Comparison of ENCODE assay signal across 11 mouse cellular contexts in genomic region chr13:74121795-74122330, GRCm38 (mm10). TPM values are rescaled to one million over a fixed set of nuclear protein-coding genes. Genes with fewer than 3 reads are reported as not detected.
DNase-seq lines count a peak whose midpoint lies in the region; ATAC-seq lines count a peak whose summit lies in the region.
"Had no signal": no experiment of that assay in that cellular context is flagged by ENCODE, and none has a peak within 500 bp of the region (broad histone marks: within the 10 kb centered on the region; RNA-seq: fewer than 3 reads in every experiment).

No protein-coding gene starts in this region.

- no peak overlapping the region for H3K27ac ChIP-seq in heart, embryonic 15.5 days
- H3K27ac ChIP-seq in embryonic facial prominence, embryonic 12.5 days: no peak overlapping the region
- H3K27ac ChIP-seq in hindbrain, embryonic 13.5 days: no peak overlapping the region
- H3K27ac ChIP-seq in midbrain, embryonic 14.5 days (replicated peaks; ENCODE audit: low read depth, low read length): no peak overlapping the region
- H3K27ac ChIP-seq: liver, embryonic 14.5 days had no signal

- H3K4me3 ChIP-seq in heart, embryonic 15.5 days: peak overlapping the region; percentile 44
- no peak overlapping the region for H3K4me3 ChIP-seq in embryonic facial prominence, embryonic 12.5 days
- H3K4me3 ChIP-seq in hindbrain, embryonic 13.5 days: peak overlapping the region; percentile 44; the same call in 1 of the 2 replicates
- H3K4me3 ChIP-seq in midbrain, embryonic 14.5 days (replicated peaks; ENCODE audit: low read depth, low read length): 0 out of 2 replicates have a peak overlapping the region, but pooled peaks have one; percentile 38

- no peak for DNase-seq in heart, postnatal 14 days
- no peak for DNase-seq in midbrain, embryonic 14.5 days
- no peak for DNase-seq in adipocyte (ENCODE audit: low spot score)
- DNase-seq in adrenal gland, postnatal 14 days: no peak
- DNase-seq: gastrocnemius, postnatal 25 days; layer of hippocampus, adult 9-11 months; thymus, adult 18-20 months had no signal

- H3K9me3 ChIP-seq in heart, embryonic 15.5 days (replicated peaks): no peaks in the 10 kb centered on the region
- no peaks in the 10 kb centered on the region for H3K9me3 ChIP-seq in embryonic facial prominence, embryonic 12.5 days
- H3K9me3 ChIP-seq in hindbrain, embryonic 13.5 days: no peaks in the 10 kb centered on the region
- no peaks in the 10 kb centered on the region for H3K9me3 ChIP-seq in midbrain, embryonic 14.5 days (ENCODE audit: control insufficient read depth, low read length)

- 42% methylated on average over 14 of the region's 14 CpGs for WGBS in heart, embryonic 15.5 days
- 32% methylated on average over 14 of the region's 14 CpGs for WGBS in embryonic facial prominence, embryonic 12.5 days
- WGBS in hindbrain, embryonic 13.5 days: 41% methylated on average over 14 of the region's 14 CpGs
- 32% methylated on average over 14 of the region's 14 CpGs for WGBS in midbrain, embryonic 14.5 days

- intact Hi-C loops in heart, postnatal 14 days (cut with DNase I): no loop called here

- ATAC-seq in heart, embryonic 15.5 days (replicated peaks; ENCODE audit: insufficient number of reproducible peaks, insufficient read depth, low FRiP score, low read depth): no peak
- no peak for ATAC-seq in embryonic facial prominence, embryonic 12.5 days (ENCODE audit: insufficient number of reproducible peaks, insufficient read depth, low FRiP score, low TSS enrichment)
- ATAC-seq in hindbrain, embryonic 13.5 days (ENCODE audit: low FRiP score): no peak
- no peak for ATAC-seq in midbrain, embryonic 14.5 days (ENCODE audit: low FRiP score, low TSS enrichment)

- H3K36me3 ChIP-seq in heart, embryonic 15.5 days: no peaks in the 10 kb centered on the region
- H3K36me3 ChIP-seq in embryonic facial prominence, embryonic 12.5 days: no peaks in the 10 kb centered on the region
- no peaks in the 10 kb centered on the region for H3K36me3 ChIP-seq in hindbrain, embryonic 13.5 days
- H3K36me3 ChIP-seq in midbrain, embryonic 14.5 days (ENCODE audit: control insufficient read depth, insufficient read depth, low read length): no peaks in the 10 kb centered on the region

- peak overlapping the region; percentile 82; the same call in 1 of the 2 replicates for H3K4me2 ChIP-seq in heart, embryonic 15.5 days
- peak overlapping the region; percentile 79; the same call in 1 of the 2 replicates for H3K4me2 ChIP-seq in embryonic facial prominence, embryonic 12.5 days (replicated peaks)
- peak overlapping the region; percentile 74 for H3K4me2 ChIP-seq in hindbrain, embryonic 13.5 days
- H3K4me2 ChIP-seq in midbrain, embryonic 14.5 days (ENCODE audit: low read length): peak overlapping the region; percentile 64

- peaks cover 10% of the 10 kb centered on the region for H3K4me1 ChIP-seq in heart, embryonic 15.5 days (replicated peaks)
- H3K4me1 ChIP-seq in embryonic facial prominence, embryonic 12.5 days: 0 out of 2 replicates have a peak, but pooled peaks cover 5% of the 10 kb centered on the region
- H3K4me1 ChIP-seq in hindbrain, embryonic 13.5 days (replicated peaks): peaks cover 8% of the 10 kb centered on the region
- peaks cover 4% of the 10 kb centered on the region for H3K4me1 ChIP-seq in midbrain, embryonic 14.5 days (ENCODE audit: control insufficient read depth, insufficient read depth, low read length)

- peaks cover 49% of the 10 kb centered on the region for H3K27me3 ChIP-seq in heart, embryonic 15.5 days
- H3K27me3 ChIP-seq in embryonic facial prominence, embryonic 12.5 days: peaks cover 63% of the 10 kb centered on the region
- peaks cover 66% of the 10 kb centered on the region for H3K27me3 ChIP-seq in hindbrain, embryonic 13.5 days
- H3K27me3 ChIP-seq in midbrain, embryonic 14.5 days (ENCODE audit: control insufficient read depth, insufficient read depth, low read length): peaks cover 26% of the 10 kb centered on the region

- H3K9ac ChIP-seq in heart, embryonic 15.5 days: no peak overlapping the region
- H3K9ac ChIP-seq in embryonic facial prominence, embryonic 12.5 days: no peak overlapping the region
- no peak overlapping the region for H3K9ac ChIP-seq in hindbrain, embryonic 13.5 days
- H3K9ac ChIP-seq in midbrain, embryonic 14.5 days (replicated peaks; ENCODE audit: low read length): no peak overlapping the region
- H3K9ac ChIP-seq: liver, embryonic 14.5 days had no signal

RNA-seq across cellular contexts. Expression of gene Slc9a3, which starts 0.6 kb away (rescaled TPM):
- polyA plus RNA-seq in heart, embryonic 15.5 days (2015; fragmentation: Nextera tagmentation; extraction: Ambion mirVana): 0.09 TPM in 1 of 2 replicates, not detected in the other
- total RNA-seq in heart, postnatal 14 days (2021): under 1 TPM; 0.38 to 0.44 TPM
- not detected in 2 replicates for polyA plus RNA-seq in embryonic facial prominence, embryonic 12.5 days (2016; fragmentation: Nextera tagmentation; extraction: Ambion mirVana)
- 0.04 TPM in 2 replicates for polyA plus RNA-seq in hindbrain, embryonic 13.5 days (2015; fragmentation: Nextera tagmentation; extraction: Ambion mirVana)
- 0.17 and 0.36 TPM in 2 replicates for polyA plus RNA-seq in midbrain, embryonic 14.5 days (2014; fragmentation: Nextera tagmentation; extraction: Ambion mirVana)
- total RNA-seq in adrenal gland, postnatal 14 days (2021): 0.37 TPM in 1 of 2 replicates, not detected in the other
- polyA plus RNA-seq: liver, embryonic 14.5 days had no signal

RNA-seq across cellular contexts. Expression of gene Cep72, which starts 59.8 kb away (rescaled TPM):
- polyA plus RNA-seq in heart, embryonic 15.5 days (2015; fragmentation: Nextera tagmentation; extraction: Ambion mirVana): 8.8 and 9.3 TPM in 2 replicates
- 1 to 10 TPM; 1.6 to 2.2 TPM for total RNA-seq in heart, postnatal 14 days (2021)
- 19.7 and 20.0 TPM in 2 replicates for polyA plus RNA-seq in embryonic facial prominence, embryonic 12.5 days (2016; fragmentation: Nextera tagmentation; extraction: Ambion mirVana)
- polyA plus RNA-seq in hindbrain, embryonic 13.5 days (2015; fragmentation: Nextera tagmentation; extraction: Ambion mirVana): 10.0 and 12.0 TPM in 2 replicates
- polyA plus RNA-seq in midbrain, embryonic 14.5 days (2014; fragmentation: Nextera tagmentation; extraction: Ambion mirVana): 6.3 and 13.3 TPM in 2 replicates
- total RNA-seq in adrenal gland, postnatal 14 days (2021): 2.9 and 4.0 TPM in 2 replicates
